Mouse (Mus musculus) midbrain, embryonic 14.5 days (tissue): ENCODE measurements at regions not wholly inside any gene's neighbourhood (a gene's known extent, or its start where the extent isn't known, plus 50 kb on each side); places are given as distances from the start of the nearest gene placed in this dataset.

Source experiments
- ATAC-seq: fragments of 200-750 bp; cut with Nextera tagmentation; 2 replicates; pipeline ENCODE4 v1.8.0; 2017; ENCODE audit warnings: moderate number of reproducible peaks, moderate library complexity; ENCODE audit not compliant: low FRiP score, low TSS enrichment
- DNase-seq: peaks from one replicate; pipeline ENCODE4 v3.0.0-alpha.2; 2015
- H3K27ac ChIP-seq: fragments of 300-500 bp; sonication (generic); replicated peaks from 2 replicates; pipeline ENCODE4 v1.5.1; 2014; ENCODE audit warnings: mild to moderate bottlenecking, low read depth, low read length, moderate library complexity
- H3K27me3 ChIP-seq: fragments of 300-500 bp; sonication (generic); 2 replicates; pipeline ENCODE4 v1.6.1; 2014; ENCODE audit warnings: low read length, control low read depth, mixed read lengths; ENCODE audit not compliant: control insufficient read depth, insufficient read depth
- H3K36me3 ChIP-seq: fragments of 300-500 bp; sonication (generic); 2 replicates; pipeline ENCODE4 v1.6.1; 2014; ENCODE audit warnings: low read length, control low read depth; ENCODE audit not compliant: control insufficient read depth, insufficient read depth
- H3K4me1 ChIP-seq: fragments of 300-500 bp; sonication (generic); 2 replicates; pipeline ENCODE4 v1.6.1; 2014; ENCODE audit warnings: mild to moderate bottlenecking, antibody characterized with exemption, low read length, control low read depth; ENCODE audit not compliant: control insufficient read depth, insufficient read depth
- H3K4me2 ChIP-seq: fragments of 300-500 bp; sonication (generic); 2 replicates; pipeline ENCODE4 v1.6.1; 2014; ENCODE audit warnings: mild to moderate bottlenecking, low read length, moderate library complexity
- H3K4me3 ChIP-seq: fragments of 300-500 bp; sonication (generic); replicated peaks from 2 replicates; pipeline ENCODE4 v1.5.1; 2014; ENCODE audit warnings: low read depth, low read length
- H3K9ac ChIP-seq: fragments of 300-500 bp; sonication (generic); replicated peaks from 2 replicates; pipeline ENCODE4 v1.6.1; 2014; ENCODE audit warnings: mild to moderate bottlenecking, low read length, moderate library complexity
- H3K9me3 ChIP-seq: fragments of 300-500 bp; sonication (generic); 2 replicates; pipeline ENCODE4 v1.6.1; 2016; ENCODE audit warnings: low read length, control low read depth, mixed read lengths; ENCODE audit not compliant: control insufficient read depth
- WGBS: fragments of 180-500 bp; shearing (Covaris S2); extraction: QIAGEN DNeasy Blood & Tissue Kit; methylation state at CpG from one replicate; pipeline ENCODE4 v1.1.7; 2014; 5-methylcytosine and 5-hydroxymethylcytosine counted together

GRCm38 (mm10) chr4:54282934-54283333, 457.1 kb downstream of the Tmem38b start:
- Histone ChIP-seq H3K27me3 (no peaks in the 10 kb centered on the region), H3K4me2 (no peak overlapping the region), H3K9ac (no peak overlapping the region), H3K9me3 (no peaks in the 10 kb centered on the region), H3K4me3 (no peak overlapping the region), H3K36me3 (no peaks in the 10 kb centered on the region), H3K4me1 (no peaks in the 10 kb centered on the region), H3K27ac (no peak overlapping the region)
- WGBS, result 97% methylated on average over 13 of the region's 13 CpGs
- no peak for ATAC-seq
- DNase-seq, result no peak

GRCm38 (mm10) chr4:54313804-54314203, 488.0 kb downstream of the Tmem38b start:
- no peak for ATAC-seq
- no peaks in the 10 kb centered on the region for H3K9me3 ChIP-seq
- H3K4me3 ChIP-seq, result no peak overlapping the region
- 77% methylated on average over 1 of the region's 1 CpGs for WGBS
- no peaks in the 10 kb centered on the region for H3K4me1 ChIP-seq
- H3K4me2 ChIP-seq, result no peak overlapping the region
- no peak for DNase-seq
- no peak overlapping the region for H3K27ac ChIP-seq
- no peak overlapping the region for H3K9ac ChIP-seq
- H3K27me3 ChIP-seq, result no peaks in the 10 kb centered on the region
- H3K36me3 ChIP-seq, result no peaks in the 10 kb centered on the region

- ATAC-seq (no peak), DNase-seq (no peak)
- 72% methylated on average over 5 of the region's 5 CpGs for WGBS
- Histone ChIP-seq H3K36me3 (no peaks in the 10 kb centered on the region), H3K4me2 (no peak overlapping the region), H3K4me1 (peaks cover 14% of the 10 kb centered on the region; the same call in 1 of the 2 replicates), H3K27me3 (no peaks in the 10 kb centered on the region), H3K9ac (no peak overlapping the region), H3K27ac (no peak overlapping the region), H3K4me3 (no peak overlapping the region), H3K9me3 (no peaks in the 10 kb centered on the region)
These were observed 499.0 kb downstream of the Tmem38b start for GRCm38 (mm10) chr4:54324851-54325250.

- peak; percentile 12; the same call in 1 of the 2 replicates for ATAC-seq
- no peaks in the 10 kb centered on the region for H3K9me3 ChIP-seq
- no peaks in the 10 kb centered on the region for H3K36me3 ChIP-seq
- peaks cover 20% of the 10 kb centered on the region; the same call in 1 of the 2 replicates for H3K4me1 ChIP-seq
- no peak overlapping the region for H3K4me3 ChIP-seq
- peak overlapping the region; percentile 76 for H3K27ac ChIP-seq
- no peak overlapping the region for H3K4me2 ChIP-seq
- 48% methylated on average over 5 of the region's 5 CpGs for WGBS
- no peak overlapping the region for H3K9ac ChIP-seq
- peak; percentile 46 for DNase-seq
- no peaks in the 10 kb centered on the region for H3K27me3 ChIP-seq
These were observed 502.4 kb downstream of the Tmem38b start for GRCm38 (mm10) chr4:54328273-54328672.

- WGBS, result 23% methylated on average over 17 of the region's 17 CpGs
- Histone ChIP-seq H3K4me2 (peak overlapping the region; percentile 42), H3K27ac (peak overlapping the region; percentile 76), H3K27me3 (no peaks in the 10 kb centered on the region), H3K4me3 (peak overlapping the region; percentile 19; the same call in 1 of the 2 replicates), H3K9me3 (no peaks in the 10 kb centered on the region), H3K9ac (peak overlapping the region; percentile 36; the same call in 1 of the 2 replicates), H3K36me3 (no peaks in the 10 kb centered on the region), H3K4me1 (peaks cover 24% of the 10 kb centered on the region; the same call in 1 of the 2 replicates)
- ATAC-seq (peak; percentile 79), DNase-seq (peak; percentile 79)
These were observed 503.0 kb downstream of the Tmem38b start for GRCm38 (mm10) chr4:54328711-54329427.

- Histone ChIP-seq H3K27me3 (no peaks in the 10 kb centered on the region), H3K4me3 (no peak overlapping the region), H3K4me1 (peaks cover 24% of the 10 kb centered on the region; the same call in 1 of the 2 replicates), H3K9me3 (no peaks in the 10 kb centered on the region), H3K9ac (no peak overlapping the region), H3K4me2 (no peak overlapping the region), H3K27ac (no peak overlapping the region), H3K36me3 (no peaks in the 10 kb centered on the region)
- ATAC-seq (no peak), DNase-seq (no peak)
- 76% methylated on average over 3 of the region's 3 CpGs for WGBS
These were observed 504.8 kb downstream of the Tmem38b start for GRCm38 (mm10) chr4:54330686-54331085.

- no peaks in the 10 kb centered on the region for H3K27me3 ChIP-seq
- H3K4me1 ChIP-seq, result peaks cover 24% of the 10 kb centered on the region; the same call in 1 of the 2 replicates
- H3K4me3 ChIP-seq, result no peak overlapping the region
- H3K36me3 ChIP-seq, result no peaks in the 10 kb centered on the region
- 0 out of 2 replicates have a peak, but pooled peaks have one; percentile 22 for ATAC-seq
- no peak overlapping the region for H3K4me2 ChIP-seq
- no peaks in the 10 kb centered on the region for H3K9me3 ChIP-seq
- peak overlapping the region; percentile 37 for H3K27ac ChIP-seq
- no peak overlapping the region for H3K9ac ChIP-seq
- 34% methylated on average over 12 of the region's 12 CpGs for WGBS
- peak; percentile 70 for DNase-seq
These were observed 505.9 kb downstream of the Tmem38b start for GRCm38 (mm10) chr4:54331588-54332211.

GRCm38 (mm10) chr4:54332261-54332660, 506.4 kb downstream of the Tmem38b start:
- WGBS, result 75% methylated on average over 7 of the region's 7 CpGs
- DNase-seq (no peak), ATAC-seq (no peak)
- H3K9ac ChIP-seq, result no peak overlapping the region
- no peaks in the 10 kb centered on the region for H3K27me3 ChIP-seq
- no peak overlapping the region for H3K4me3 ChIP-seq
- no peaks in the 10 kb centered on the region for H3K9me3 ChIP-seq
- peak overlapping the region; percentile 37 for H3K27ac ChIP-seq
- peaks cover 24% of the 10 kb centered on the region; the same call in 1 of the 2 replicates for H3K4me1 ChIP-seq
- H3K4me2 ChIP-seq, result no peak overlapping the region
- no peaks in the 10 kb centered on the region for H3K36me3 ChIP-seq
